Mouse (Mus musculus) macrophage (primary cell): Measurements from ENCODE around the gene Gm43064. TPM values are rescaled to one million over a fixed set of nuclear protein-coding genes. Genes with fewer than 3 reads are reported as not detected.

Experiments
- H3K27ac ChIP-seq: fragments of 350-480 bp; formaldehyde crosslinking; 2 replicates; pipeline ENCODE4 v1.9.0; 2021
- H3K36me3 ChIP-seq: fragments of 350-480 bp; formaldehyde crosslinking; 2 replicates; pipeline ENCODE4 v1.9.0; 2021; ENCODE audit errors: inconsistent target
- H3K4me3 ChIP-seq: fragments of 350-480 bp; formaldehyde crosslinking; 2 replicates; pipeline ENCODE4 v1.9.0; 2021; ENCODE audit errors: inconsistent target
- H3K79me2 ChIP-seq: fragments of 350-480 bp; formaldehyde crosslinking; 2 replicates; pipeline ENCODE4 v1.9.0; 2021; ENCODE audit errors: inconsistent target
- WGBS: methylation state at CpG from one replicate; pipeline ENCODE4 v1.1.7; 2026; ENCODE audit warnings: inconsistent platforms; ENCODE audit not compliant: missing documents; 5-methylcytosine and 5-hydroxymethylcytosine counted together
- polyA plus RNA-seq: library from polyadenylated mRNA; stranded (reverse); fragments of 250-400 nt; gene quantifications from 3 replicates; pipeline ENCODE4 v1.2.4, GENCODE M21; 2018; ENCODE audit warnings: inconsistent platforms
- total RNA-seq, 78 experiments: library from RNA; depleted of rRNA; stranded (reverse); fragments of 250-400 nt; gene quantifications; 1 replicate in 9 of 78; 2 replicates in 24 of 78; 3 replicates in 43 of 78; 4 replicates in 2 of 78; pipeline ENCODE4 v1.2.4; 2018; ENCODE audit warnings: inconsistent platforms in 56 of 78

The Gm43064 gene
- total RNA-seq (2018; cell fraction: chromatin; rRNA removed), result 1 to 10 TPM in 1 of 26 experiments, under 1 TPM in 13, not detected in 12; 0.28 to 1.1 (median 0.42) TPM
- total RNA-seq (2018; cell fraction: cytosol; rRNA removed), result under 1 TPM in 16 of 26 experiments, not detected in 10; 0.05 to 0.30 (median 0.10) TPM
- 1 to 10 TPM in 1 of 26 experiments, under 1 TPM in 12, not detected in 13; 0.18 to 2.5 (median 0.47) TPM for total RNA-seq (2018; cell fraction: nucleus; rRNA removed)
- 0.11 TPM in 1 of 3 replicates, not detected in the others for polyA plus RNA-seq

GRCm38 (mm10) chr3:103808891-103809798 lies at the start of gene Gm43064, which contains the start of the genes Dclre1b and Ap4b1:
Gene Gm43064 (plus strand): TSS chr3:103809573.
Gene Dclre1b (minus strand): TSS chr3:103809444.
Gene Ap4b1 (plus strand): TSS chr3:103809520.
- under 1% methylated on average over 58 of the region's 70 CpGs for WGBS
- peaks cover 17% of the 10 kb centered on the region for H3K36me3 ChIP-seq
- H3K79me2 ChIP-seq, result peaks cover 55% of the 10 kb centered on the region
- H3K4me3 ChIP-seq, result peak within 1 kb of the TSS; percentile 95
- H3K27ac ChIP-seq, result peak within 1 kb of the TSS; percentile 83

- Histone ChIP-seq H3K4me3 (no peak overlapping the region), H3K36me3 (peaks cover 68% of the 10 kb centered on the region), H3K79me2 (peaks cover 81% of the 10 kb centered on the region), H3K27ac (no peak overlapping the region)
- 83% methylated on average over 3 of the region's 3 CpGs for WGBS
Measured at GRCm38 (mm10) chr3:103766789-103767188, 42.6 kb upstream of the Gm43064 start.

GRCm38 (mm10) chr3:103771531-103772130 lies 37.7 kb upstream of the Gm43064 start:
- Histone ChIP-seq H3K27ac (no peak overlapping the region), H3K4me3 (no peak overlapping the region), H3K36me3 (peaks cover 29% of the 10 kb centered on the region), H3K79me2 (peaks cover 100% of the 10 kb centered on the region)
- 41% methylated on average over 9 of the region's 9 CpGs for WGBS

GRCm38 (mm10) chr3:103772846-103773245 lies 36.5 kb upstream of the Gm43064 start:
- 0% methylated on average over 4 of the region's 4 CpGs for WGBS
- peaks cover 36% of the 10 kb centered on the region for H3K36me3 ChIP-seq
- H3K4me3 ChIP-seq, result no peak overlapping the region
- peaks cover 100% of the 10 kb centered on the region for H3K79me2 ChIP-seq
- H3K27ac ChIP-seq, result no peak overlapping the region

GRCm38 (mm10) chr3:103773508-103773907 lies 35.9 kb upstream of the Gm43064 start:
- Histone ChIP-seq H3K79me2 (peaks cover 100% of the 10 kb centered on the region), H3K36me3 (peaks cover 30% of the 10 kb centered on the region), H3K27ac (no peak overlapping the region), H3K4me3 (no peak overlapping the region)
- 13% methylated on average over 3 of the region's 3 CpGs for WGBS

- Histone ChIP-seq H3K36me3 (peaks cover 25% of the 10 kb centered on the region; the same call in 1 of the 2 replicates), H3K4me3 (no peak overlapping the region), H3K79me2 (peaks cover 100% of the 10 kb centered on the region), H3K27ac (no peak overlapping the region)
- 34% methylated on average over 12 of the region's 15 CpGs for WGBS
Measured at GRCm38 (mm10) chr3:103774009-103774408, 35.4 kb upstream of the Gm43064 start.

GRCm38 (mm10) chr3:103777940-103778339 lies 31.4 kb upstream of the Gm43064 start:
- no peak overlapping the region for H3K27ac ChIP-seq

GRCm38 (mm10) chr3:103778660-103779059 lies 30.7 kb upstream of the Gm43064 start:
- peaks cover 15% of the 10 kb centered on the region; the same call in 1 of the 2 replicates for H3K36me3 ChIP-seq
- peaks cover 100% of the 10 kb centered on the region for H3K79me2 ChIP-seq
- 23% methylated on average over 6 of the region's 6 CpGs for WGBS
- H3K4me3 ChIP-seq, result no peak overlapping the region
- H3K27ac ChIP-seq, result no peak overlapping the region

More at GRCm38 (mm10) chr3:103777940-103778339, 31.4 kb upstream of the Gm43064 start:
- WGBS, result 56% methylated on average over 11 of the region's 11 CpGs
- Histone ChIP-seq H3K4me3 (no peak overlapping the region), H3K36me3 (peaks cover 15% of the 10 kb centered on the region; the same call in 1 of the 2 replicates), H3K79me2 (peaks cover 100% of the 10 kb centered on the region)

- peaks cover 15% of the 10 kb centered on the region; the same call in 1 of the 2 replicates for H3K36me3 ChIP-seq
- H3K79me2 ChIP-seq, result peaks cover 100% of the 10 kb centered on the region
- H3K27ac ChIP-seq, result no peak overlapping the region
- 11% methylated on average over 7 of the region's 7 CpGs for WGBS
- no peak overlapping the region for H3K4me3 ChIP-seq
Measured at GRCm38 (mm10) chr3:103779183-103779582, 30.2 kb upstream of the Gm43064 start.

- Histone ChIP-seq H3K36me3 (peaks cover 15% of the 10 kb centered on the region; the same call in 1 of the 2 replicates), H3K4me3 (no peak overlapping the region), H3K27ac (no peak overlapping the region), H3K79me2 (peaks cover 100% of the 10 kb centered on the region)
- WGBS, result 90% methylated on average over 3 of the region's 3 CpGs
Measured at GRCm38 (mm10) chr3:103780271-103780670, 29.1 kb upstream of the Gm43064 start.

- Histone ChIP-seq H3K79me2 (peaks cover 100% of the 10 kb centered on the region), H3K4me3 (no peak overlapping the region), H3K36me3 (peaks cover 15% of the 10 kb centered on the region; the same call in 1 of the 2 replicates), H3K27ac (no peak overlapping the region)
- 75% methylated on average over 5 of the region's 5 CpGs for whole genome bisulfite sequencing
Measured at GRCm38 (mm10) chr3:103780777-103781176, 28.6 kb upstream of the Gm43064 start.

- H3K27ac ChIP-seq, result no peak overlapping the region
- 31% methylated on average over 4 of the region's 4 CpGs for WGBS
- H3K4me3 ChIP-seq, result no peak overlapping the region
- no peaks in the 10 kb centered on the region for H3K36me3 ChIP-seq
- peaks cover 100% of the 10 kb centered on the region for H3K79me2 ChIP-seq
Measured at GRCm38 (mm10) chr3:103782844-103783609, 26.3 kb upstream of the Gm43064 start.

GRCm38 (mm10) chr3:103787225-103787624 lies 22.1 kb upstream of the Gm43064 start:
- Histone ChIP-seq H3K79me2 (peaks cover 84% of the 10 kb centered on the region), H3K4me3 (no peak overlapping the region), H3K27ac (no peak overlapping the region), H3K36me3 (no peaks in the 10 kb centered on the region)
- WGBS, result 28% methylated on average over 7 of the region's 7 CpGs

- H3K36me3 ChIP-seq, result no peaks in the 10 kb centered on the region
- 59% methylated on average over 7 of the region's 7 CpGs for WGBS
- H3K27ac ChIP-seq, result peak overlapping the region; percentile 60; the same call in 1 of the 2 replicates
- peak overlapping the region; percentile 88 for H3K4me3 ChIP-seq
- H3K79me2 ChIP-seq, result peaks cover 66% of the 10 kb centered on the region
Measured at GRCm38 (mm10) chr3:103789096-103789495, 20.3 kb upstream of the Gm43064 start.
